Mouse (Mus musculus) kidney, postnatal 10 days (tissue): ENCODE data around the gene Pear1.
A peak's percentile ranks its signal among the peaks of the same experiment; 100 is the strongest.
"Not testable (repeated sequence)": the region's sequence is repeated elsewhere in the genome, so short reads cannot be mapped to it uniquely, and the experiment has no call there.

ENCODE experiments used
- DNase-seq: peaks from one replicate; pipeline ENCODE4 v3.0.0; 2021; ENCODE audit warnings: mixed read lengths

Gene Pear1

GRCm38 (mm10) chr3:87824206-87824605 lies at the start of gene Pear1:
Pear1 (minus strand) TSS chr3:87824306.
- not testable (repeated sequence) for DNase-seq

GRCm38 (mm10) chr3:87864111-87864510 lies 40.0 kb upstream of the Pear1 start:
- not testable (repeated sequence) for DNase-seq

GRCm38 (mm10) chr3:87859813-87860212 lies 35.7 kb upstream of the Pear1 start:
- DNase-seq = peak; percentile 80

GRCm38 (mm10) chr3:87857666-87858065 lies 33.6 kb upstream of the Pear1 start:
- DNase-seq = no peak

GRCm38 (mm10) chr3:87855936-87856335 lies 31.8 kb upstream of the Pear1 start:
- DNase-seq = no peak

GRCm38 (mm10) chr3:87854795-87855568 lies 30.9 kb upstream of the Pear1 start:
- DNase-seq = peak; percentile 70

GRCm38 (mm10) chr3:87849117-87849516 lies 25.0 kb upstream of the Pear1 start:
- no peak for DNase-seq

GRCm38 (mm10) chr3:87847680-87848079 lies 23.6 kb upstream of the Pear1 start:
- DNase-seq = no peak

GRCm38 (mm10) chr3:87846650-87847110 lies 22.6 kb upstream of the Pear1 start, which contains the start of gene Sh2d2a:
Sh2d2a (plus strand) TSS chr3:87846755.
- DNase-seq = no peak

- DNase-seq = no peak
Observed at GRCm38 (mm10) chr3:87846186-87846585, 22.1 kb upstream of the Pear1 start.

- DNase-seq = no peak
Observed at GRCm38 (mm10) chr3:87844981-87845380, 20.9 kb upstream of the Pear1 start.

GRCm38 (mm10) chr3:87840858-87841257 lies 16.8 kb upstream of the Pear1 start:
- no peak for DNase-seq

GRCm38 (mm10) chr3:87838622-87839021 lies 14.5 kb upstream of the Pear1 start:
- DNase-seq = peak; percentile 89

- no peak for DNase-seq
Observed at GRCm38 (mm10) chr3:87833482-87833881, 9.4 kb upstream of the Pear1 start.

- DNase-seq = no peak
Observed at GRCm38 (mm10) chr3:87832109-87832859, 8.2 kb upstream of the Pear1 start.

- DNase-seq = no peak
Observed at GRCm38 (mm10) chr3:87829025-87829424, 4.9 kb upstream of the Pear1 start.

- no peak for DNase-seq
Observed at GRCm38 (mm10) chr3:87828435-87828834, 4.3 kb upstream of the Pear1 start.

- peak; percentile 17 for DNase-seq
Observed at GRCm38 (mm10) chr3:87818226-87818625, 5.9 kb downstream of the Pear1 start.

- peak; percentile 89 for DNase-seq
Observed at GRCm38 (mm10) chr3:87816646-87817093, 7.4 kb downstream of the Pear1 start.

- peak; percentile 58 for DNase-seq
Observed at GRCm38 (mm10) chr3:87816166-87816565, 7.9 kb downstream of the Pear1 start.

- peak; percentile 74 for DNase-seq
Observed at GRCm38 (mm10) chr3:87812873-87813272, 11.2 kb downstream of the Pear1 start.

- no peak for DNase-seq
Observed at GRCm38 (mm10) chr3:87812413-87812812, 11.7 kb downstream of the Pear1 start.

- no peak for DNase-seq
Observed at GRCm38 (mm10) chr3:87811297-87811696, 12.8 kb downstream of the Pear1 start.
